In the genomic region with DNA sequence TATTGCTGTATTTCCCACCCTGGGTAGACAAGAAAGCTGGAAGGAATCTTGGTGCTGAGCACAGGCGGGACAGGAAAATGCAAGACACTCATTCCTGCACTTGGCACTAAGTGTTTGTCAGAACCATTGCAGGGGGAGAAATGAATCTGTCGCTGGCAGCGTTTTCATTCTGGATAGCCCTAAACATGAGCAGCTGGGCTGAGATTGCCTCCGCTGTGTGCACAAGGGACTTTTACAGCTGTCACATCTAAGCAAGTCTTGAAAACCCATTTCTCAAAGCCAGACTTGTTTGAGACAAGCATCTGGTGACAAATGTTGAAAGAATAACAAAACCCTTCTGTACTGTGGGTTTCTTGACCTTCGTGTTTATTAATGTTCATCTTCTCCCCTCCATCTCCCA, we compare ENCODE assay signal across 25 mouse cellular contexts.
DNase-seq lines count a peak whose midpoint lies in the region; ATAC-seq and TF ChIP-seq lines count a peak whose summit lies in the region.
"Had no signal": no experiment of that assay in that cellular context is flagged by ENCODE, and none has a peak within 500 bp of the region (broad histone marks: within the 10 kb centered on the region; RNA-seq: fewer than 3 reads in every experiment).

No protein-coding gene starts in this region.

- peak; percentile 69 for DNase-seq in embryonic facial prominence, embryonic 14.5 days (ENCODE audit: low spot score)
- no peak for DNase-seq in embryonic facial prominence, embryonic 10.5 days (ENCODE audit: low spot score)
- DNase-seq in heart, postnatal 14 days, result peak; percentile 11 to 20
- no peak for DNase-seq in heart, embryonic 10.5 days (ENCODE audit: low spot score)
- DNase-seq in lung, embryonic 14.5 days, result peak; percentile 53
- no peak for DNase-seq in lung, postnatal 25 days (ENCODE audit: low spot score)
- no peak for DNase-seq in stomach, postnatal 0 days (ENCODE audit: low spot score)
- DNase-seq: adrenal gland, postnatal 10 days; cerebellum, adult 8-10 months; cerebellum, postnatal 36 days; heart, adult 11 months; kidney, adult 11 months; kidney, postnatal 36 days had no signal

- no peaks in the 10 kb centered on the region for H3K9me3 ChIP-seq in embryonic facial prominence, embryonic 14.5 days (ENCODE audit: control insufficient read depth, low read length)
- no peaks in the 10 kb centered on the region for H3K9me3 ChIP-seq in embryonic facial prominence, embryonic 10.5 days
- H3K9me3 ChIP-seq in heart, embryonic 10.5 days, result no peaks in the 10 kb centered on the region
- no peaks in the 10 kb centered on the region for H3K9me3 ChIP-seq in lung, embryonic 14.5 days (ENCODE audit: low read depth, low read length)
- H3K9me3 ChIP-seq in stomach, embryonic 16.5 days (replicated peaks; ENCODE audit: control insufficient read depth, low read length), result no peaks in the 10 kb centered on the region
- no peaks in the 10 kb centered on the region for H3K9me3 ChIP-seq in stomach, postnatal 0 days (ENCODE audit: control insufficient read depth, low read length)
- H3K9me3 ChIP-seq: hindbrain, embryonic 13.5 days; kidney, embryonic 15.5 days; limb, embryonic 15.5 days; midbrain, embryonic 10.5 days; neural tube, embryonic 15.5 days; stomach, embryonic 15.5 days had no signal

- H3K9ac ChIP-seq in embryonic facial prominence, embryonic 14.5 days (ENCODE audit: low read depth, low read length), result no peak overlapping the region
- H3K9ac ChIP-seq in lung, embryonic 14.5 days, result no peak overlapping the region
- H3K9ac ChIP-seq in stomach, embryonic 16.5 days (ENCODE audit: low read length), result no peak overlapping the region
- H3K9ac ChIP-seq in stomach, postnatal 0 days (ENCODE audit: low read length), result no peak overlapping the region
- H3K9ac ChIP-seq: heart, embryonic 12.5 days; hindbrain, embryonic 13.5 days; kidney, embryonic 15.5 days; limb, embryonic 15.5 days; liver, embryonic 14.5 days; neural tube, embryonic 15.5 days; stomach, embryonic 15.5 days had no signal

- H3K36me3 ChIP-seq in embryonic facial prominence, embryonic 14.5 days (ENCODE audit: control insufficient read depth, insufficient read depth, low read length), result no peaks in the 10 kb centered on the region
- no peaks in the 10 kb centered on the region for H3K36me3 ChIP-seq in embryonic facial prominence, embryonic 10.5 days (replicated peaks)
- H3K36me3 ChIP-seq in heart, embryonic 10.5 days, result no peaks in the 10 kb centered on the region
- no peaks in the 10 kb centered on the region for H3K36me3 ChIP-seq in lung, embryonic 14.5 days (ENCODE audit: insufficient read depth)
- no peaks in the 10 kb centered on the region for H3K36me3 ChIP-seq in stomach, embryonic 16.5 days (ENCODE audit: control insufficient read depth, insufficient read depth, low read length)
- no peaks in the 10 kb centered on the region for H3K36me3 ChIP-seq in stomach, postnatal 0 days (ENCODE audit: control insufficient read depth, insufficient read depth, low read length)
- H3K36me3 ChIP-seq: heart, embryonic 12.5 days; hindbrain, embryonic 13.5 days; kidney, embryonic 15.5 days; limb, embryonic 15.5 days; midbrain, embryonic 10.5 days; neural tube, embryonic 15.5 days; stomach, embryonic 15.5 days had no signal

- TF ChIP-seq CTCF in lung, embryonic 14.5 days (IDR thresholded peaks at IDR 0.05; ENCODE audit: low read depth), result no peak
- no peak for TF ChIP-seq CTCF in stomach, postnatal 0 days (IDR thresholded peaks at IDR 0.05; ENCODE audit: low read depth)

- H3K27me3 ChIP-seq in embryonic facial prominence, embryonic 14.5 days (replicated peaks; ENCODE audit: control insufficient read depth, insufficient read depth, low read length), result no peaks in the 10 kb centered on the region
- H3K27me3 ChIP-seq in embryonic facial prominence, embryonic 10.5 days (replicated peaks; ENCODE audit: low read depth, poor library complexity, severe bottlenecking), result no peaks in the 10 kb centered on the region
- no peaks in the 10 kb centered on the region for H3K27me3 ChIP-seq in heart, embryonic 10.5 days (ENCODE audit: insufficient read depth, poor library complexity, severe bottlenecking)
- no peaks in the 10 kb centered on the region for H3K27me3 ChIP-seq in lung, embryonic 14.5 days (ENCODE audit: insufficient read depth, low read length)
- H3K27me3 ChIP-seq in stomach, embryonic 16.5 days (ENCODE audit: control insufficient read depth, insufficient read depth, low read length), result no peaks in the 10 kb centered on the region
- no peaks in the 10 kb centered on the region for H3K27me3 ChIP-seq in stomach, postnatal 0 days (ENCODE audit: control insufficient read depth, insufficient read depth, low read length)
- H3K27me3 ChIP-seq: heart, embryonic 12.5 days; hindbrain, embryonic 13.5 days; kidney, embryonic 15.5 days; limb, embryonic 15.5 days; neural tube, embryonic 15.5 days; stomach, embryonic 15.5 days had no signal

- H3K27ac ChIP-seq in embryonic facial prominence, embryonic 14.5 days (replicated peaks; ENCODE audit: low read depth, low read length), result no peak overlapping the region
- no peak overlapping the region for H3K27ac ChIP-seq in embryonic facial prominence, embryonic 10.5 days (replicated peaks)
- no peak overlapping the region for H3K27ac ChIP-seq in heart, embryonic 10.5 days
- no peak overlapping the region for H3K27ac ChIP-seq in lung, embryonic 14.5 days (ENCODE audit: low read depth)
- H3K27ac ChIP-seq in stomach, embryonic 16.5 days (ENCODE audit: low read length), result no peak overlapping the region
- H3K27ac ChIP-seq in stomach, postnatal 0 days (replicated peaks), result no peak overlapping the region
- H3K27ac ChIP-seq: hindbrain, embryonic 13.5 days; kidney, embryonic 15.5 days; limb, embryonic 15.5 days; liver, embryonic 14.5 days; midbrain, embryonic 10.5 days; neural tube, embryonic 15.5 days; stomach, embryonic 15.5 days had no signal

- intact Hi-C loops in heart, postnatal 14 days (cut with DNase I), result no loop called here

- no peak for TF ChIP-seq EP300 in stomach, postnatal 0 days (optimal IDR thresholded peaks at IDR 0.05)

- H3K4me3 ChIP-seq in embryonic facial prominence, embryonic 14.5 days (ENCODE audit: low read depth, low read length), result no peak overlapping the region
- H3K4me3 ChIP-seq in embryonic facial prominence, embryonic 10.5 days, result no peak overlapping the region
- H3K4me3 ChIP-seq in heart, embryonic 10.5 days, result no peak overlapping the region
- no peak overlapping the region for H3K4me3 ChIP-seq in lung, embryonic 14.5 days (ENCODE audit: low read depth, low read length)
- H3K4me3 ChIP-seq in stomach, embryonic 16.5 days (replicated peaks; ENCODE audit: low read length), result no peak overlapping the region
- H3K4me3 ChIP-seq in stomach, postnatal 0 days (ENCODE audit: low read depth, low read length), result no peak overlapping the region
- H3K4me3 ChIP-seq: heart, embryonic 12.5 days; hindbrain, embryonic 13.5 days; kidney, embryonic 15.5 days; limb, embryonic 15.5 days; midbrain, embryonic 10.5 days; neural tube, embryonic 15.5 days; stomach, embryonic 15.5 days had no signal

- no peak for ATAC-seq in embryonic facial prominence, embryonic 14.5 days (ENCODE audit: low read depth)
- 0 out of 2 replicates have a peak, but pooled peaks have one; percentile 24 for ATAC-seq in lung, embryonic 14.5 days (ENCODE audit: insufficient read depth)
- ATAC-seq in stomach, embryonic 16.5 days (ENCODE audit: insufficient read depth, low FRiP score), result 0 out of 2 replicates have a peak, but pooled peaks have one; percentile 58
- no peak for ATAC-seq in stomach, postnatal 0 days (ENCODE audit: low FRiP score, low TSS enrichment)
- ATAC-seq: activated CD4-positive, CD25-positive, alpha-beta regulatory T cell, adult 4 months; forebrain, embryonic 16.5 days; lung, postnatal 0 days had no signal

- no peaks in the 10 kb centered on the region for H3K4me1 ChIP-seq in embryonic facial prominence, embryonic 14.5 days (ENCODE audit: control insufficient read depth, insufficient read depth, low read length)
- no peaks in the 10 kb centered on the region for H3K4me1 ChIP-seq in embryonic facial prominence, embryonic 10.5 days
- no peaks in the 10 kb centered on the region for H3K4me1 ChIP-seq in heart, embryonic 10.5 days
- no peaks in the 10 kb centered on the region for H3K4me1 ChIP-seq in lung, embryonic 14.5 days (ENCODE audit: insufficient read depth)
- H3K4me1 ChIP-seq in stomach, embryonic 16.5 days (ENCODE audit: control insufficient read depth, insufficient read depth, low read length), result no peaks in the 10 kb centered on the region
- H3K4me1 ChIP-seq in stomach, postnatal 0 days (replicated peaks; ENCODE audit: control insufficient read depth, insufficient read depth), result no peaks in the 10 kb centered on the region
- H3K4me1 ChIP-seq: heart, embryonic 12.5 days; hindbrain, embryonic 13.5 days; kidney, embryonic 15.5 days; limb, embryonic 15.5 days; midbrain, embryonic 10.5 days; neural tube, embryonic 15.5 days; stomach, embryonic 15.5 days had no signal

- H3K4me2 ChIP-seq in embryonic facial prominence, embryonic 14.5 days (ENCODE audit: low read depth, low read length), result no peak overlapping the region
- H3K4me2 ChIP-seq in lung, embryonic 14.5 days, result no peak overlapping the region
- no peak overlapping the region for H3K4me2 ChIP-seq in stomach, embryonic 16.5 days (ENCODE audit: low read depth, low read length)
- H3K4me2 ChIP-seq in stomach, postnatal 0 days (replicated peaks; ENCODE audit: low read depth), result no peak overlapping the region
- H3K4me2 ChIP-seq: heart, embryonic 12.5 days; hindbrain, embryonic 13.5 days; kidney, embryonic 15.5 days; limb, embryonic 15.5 days; neural tube, embryonic 15.5 days; stomach, embryonic 15.5 days had no signal

- WGBS in embryonic facial prominence, embryonic 14.5 days, result 69% methylated on average over 5 of the region's 5 CpGs
- WGBS in embryonic facial prominence, embryonic 10.5 days, result 92% methylated on average over 5 of the region's 5 CpGs
- 88% methylated on average over 5 of the region's 5 CpGs for WGBS in heart, embryonic 10.5 days
- WGBS in lung, embryonic 14.5 days, result 55% methylated on average over 5 of the region's 5 CpGs
- WGBS in stomach, embryonic 16.5 days, result 58% methylated on average over 5 of the region's 5 CpGs
- 55% methylated on average over 5 of the region's 5 CpGs for WGBS in stomach, postnatal 0 days

Comparison
In these comparisons a context has a peak if more than half of its experiments do, and no peak if none do; other contexts are left out.
1. ATAC-seq: peak in lung, embryonic 14.5 days (single experiment) and stomach, embryonic 16.5 days (single experiment); none in embryonic facial prominence, embryonic 14.5 days (single experiment) and stomach, postnatal 0 days (single experiment).
2. DNase-seq: peak in embryonic facial prominence, embryonic 14.5 days (single experiment), heart, postnatal 14 days (2 of 2) and lung, embryonic 14.5 days (single experiment); none in embryonic facial prominence, embryonic 10.5 days (single experiment), heart, embryonic 10.5 days (single experiment), lung, postnatal 25 days (single experiment) and stomach, postnatal 0 days (single experiment).